Mouse (Mus musculus) liver, postnatal 0 days (tissue): ENCODE measurements around the gene Sbk2. TPM values are rescaled to one million over a fixed set of nuclear protein-coding genes. Genes with fewer than 3 reads are reported as not detected.

Source experiments
- ATAC-seq: fragments of 200-750 bp; cut with Nextera tagmentation; 2 replicates; pipeline ENCODE4 v1.8.0; 2017; ENCODE audit warnings: mild to moderate bottlenecking, moderate library complexity
- DNase-seq: peaks from one replicate; pipeline ENCODE4 v3.0.0-alpha.2; 2016
- H3K27ac ChIP-seq: fragments of 300-500 bp; sonication (generic); 2 replicates; pipeline ENCODE4 v1.5.1; 2014; ENCODE audit warnings: antibody characterized with exemption, moderate library complexity, mild to moderate bottlenecking, low read depth
- H3K27me3 ChIP-seq: fragments of 300-500 bp; sonication (generic); 2 replicates; pipeline ENCODE4 v1.6.1; 2014; ENCODE audit warnings: low read length, control low read depth, mixed read lengths; ENCODE audit not compliant: insufficient read depth
- H3K36me3 ChIP-seq: fragments of 300-500 bp; sonication (generic); replicated peaks from 2 replicates; pipeline ENCODE4 v1.6.1; 2014; ENCODE audit warnings: mild to moderate bottlenecking, control low read depth, low read length, moderate library complexity, mixed read lengths; ENCODE audit not compliant: insufficient read depth
- H3K4me1 ChIP-seq: fragments of 300-500 bp; sonication (generic); 2 replicates; pipeline ENCODE4 v1.6.1; 2014; ENCODE audit warnings: antibody characterized with exemption, mild to moderate bottlenecking, control low read depth; ENCODE audit not compliant: insufficient read depth
- H3K4me2 ChIP-seq: fragments of 300-500 bp; sonication (generic); 2 replicates; pipeline ENCODE4 v1.6.1; 2014; ENCODE audit warnings: low read depth, mild to moderate bottlenecking, low read length, moderate library complexity, mixed read lengths
- H3K4me3 ChIP-seq: fragments of 300-500 bp; sonication (generic); 2 replicates; pipeline ENCODE4 v1.5.1; 2014; ENCODE audit warnings: low read depth, low read length
- H3K9ac ChIP-seq: fragments of 300-500 bp; sonication (generic); replicated peaks from 2 replicates; pipeline ENCODE4 v1.6.1; 2014; ENCODE audit warnings: mild to moderate bottlenecking, moderate library complexity
- H3K9me3 ChIP-seq: fragments of 300-500 bp; sonication (generic); 2 replicates; pipeline ENCODE4 v1.6.1; 2016; ENCODE audit warnings: mild to moderate bottlenecking, control low read depth, low read length, mixed read lengths
- CTCF ChIP-seq: sonication (generic); IDR thresholded peaks from 2 replicates; pipeline ENCODE4 v1.5.1; 2016; ENCODE audit warnings: antibody characterized with exemption, low read depth
- EP300 ChIP-seq: IDR thresholded peaks from 2 replicates; pipeline ENCODE4 v1.6.1; 2016; ENCODE audit warnings: antibody characterized with exemption, low read depth, mild to moderate bottlenecking
- WGBS: fragments of 180-500 bp; shearing (Covaris S2); extraction: QIAGEN DNeasy Blood & Tissue Kit; methylation state at CpG from one replicate; pipeline ENCODE4 v1.1.7; 2014; ENCODE audit not compliant: insufficient replicate concordance; 5-methylcytosine and 5-hydroxymethylcytosine counted together
- polyA plus RNA-seq: library from polyadenylated mRNA; unstranded; fragments of >200 nt; fragmentation: Nextera tagmentation; extraction: Ambion mirVana; gene quantifications from 2 replicates; pipeline ENCODE4 v1.2.1, GENCODE M21; 2015

The Sbk2 gene
- polyA plus RNA-seq, 1 experiment from 2014 or later, result not detected

DNA sequence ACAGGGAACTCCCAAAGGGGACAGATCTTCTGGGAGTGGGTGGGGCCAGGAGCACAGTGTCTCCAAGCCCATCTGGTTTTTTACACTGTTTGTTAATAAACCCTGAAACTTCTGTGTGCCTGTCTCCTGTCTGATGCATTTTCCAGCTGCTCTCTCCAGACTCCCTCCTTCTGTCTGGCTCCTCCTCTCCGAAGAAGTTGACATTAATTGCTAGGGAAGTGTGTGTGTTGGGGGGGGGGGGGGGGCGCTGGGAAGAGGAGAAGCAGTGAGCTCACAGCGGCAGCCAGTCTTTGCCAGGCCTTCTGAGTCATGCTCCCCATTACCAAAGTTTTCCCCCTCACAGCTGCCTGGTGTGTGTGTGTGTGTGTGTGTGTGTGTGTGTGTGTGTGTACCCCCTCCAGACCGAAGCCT lies 39.3 kb downstream of the Sbk2 start:
- peaks cover 15% of the 10 kb centered on the region for H3K4me1 ChIP-seq
- H3K27me3 ChIP-seq, result peaks cover 23% of the 10 kb centered on the region
- ATAC-seq (no peak), DNase-seq (no peak)
- no peak overlapping the region for H3K27ac ChIP-seq
- peaks cover 6% of the 10 kb centered on the region; the same call in 1 of the 2 replicates for H3K36me3 ChIP-seq
- no peak overlapping the region for H3K4me3 ChIP-seq
- TF ChIP-seq CTCF (no peak), EP300 (no peak)
- H3K4me2 ChIP-seq, result no peak overlapping the region
- H3K9ac ChIP-seq, result no peak overlapping the region
- H3K9me3 ChIP-seq, result no peaks in the 10 kb centered on the region
- 14% methylated on average over 3 of the region's 4 CpGs for WGBS

DNA sequence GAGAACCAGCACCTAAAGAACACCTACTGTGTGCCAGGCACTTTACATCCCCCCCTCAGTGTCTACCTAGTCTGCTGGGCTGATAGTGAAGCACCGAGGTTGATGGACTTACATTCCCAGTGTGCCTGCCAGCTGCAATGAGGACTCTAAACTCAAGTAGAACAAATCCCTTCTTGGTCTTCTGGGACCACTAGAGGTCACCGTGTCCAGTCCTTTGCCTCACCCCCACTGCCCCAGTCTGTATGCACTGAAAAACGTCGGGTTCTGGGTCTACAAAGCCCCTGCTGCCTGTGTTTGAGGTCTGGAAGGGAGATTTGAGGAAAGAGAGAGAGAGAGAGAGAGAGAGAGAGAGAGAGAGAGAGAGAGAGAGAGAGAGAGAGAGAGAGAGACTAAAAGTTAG lies 39.7 kb downstream of the Sbk2 start:
- Histone ChIP-seq H3K27ac (no peak overlapping the region), H3K9me3 (no peaks in the 10 kb centered on the region), H3K36me3 (peaks cover 10% of the 10 kb centered on the region), H3K4me3 (no peak overlapping the region), H3K9ac (no peak overlapping the region), H3K4me1 (peaks cover 15% of the 10 kb centered on the region), H3K4me2 (no peak overlapping the region), H3K27me3 (peaks cover 23% of the 10 kb centered on the region)
- DNase-seq (no peak), ATAC-seq (no peak)
- TF ChIP-seq CTCF, result no peak
- no peak for TF ChIP-seq EP300
- 5% methylated on average over 4 of the region's 4 CpGs for WGBS

- no peak overlapping the region for H3K27ac ChIP-seq
- H3K4me3 ChIP-seq, result 0 out of 2 replicates have a peak overlapping the region, but pooled peaks have one; percentile 13
- TF ChIP-seq EP300, result no peak
- TF ChIP-seq CTCF, result peak; percentile 45
- peaks cover 15% of the 10 kb centered on the region for H3K4me1 ChIP-seq
- H3K27me3 ChIP-seq, result peaks cover 23% of the 10 kb centered on the region
- no peaks in the 10 kb centered on the region for H3K9me3 ChIP-seq
- ATAC-seq, result peak; percentile 33; the same call in 1 of the 2 replicates
- WGBS, result 7% methylated on average over 37 of the region's 37 CpGs
- DNase-seq, result no peak
- peak overlapping the region; percentile 34; the same call in 1 of the 2 replicates for H3K9ac ChIP-seq
- peaks cover 16% of the 10 kb centered on the region for H3K36me3 ChIP-seq
- peak overlapping the region; percentile 6; the same call in 1 of the 2 replicates for H3K4me2 ChIP-seq
These were observed 40.4 kb downstream of the Sbk2 start for GRCm38 (mm10) chr7:4923586-4924364.

DNA sequence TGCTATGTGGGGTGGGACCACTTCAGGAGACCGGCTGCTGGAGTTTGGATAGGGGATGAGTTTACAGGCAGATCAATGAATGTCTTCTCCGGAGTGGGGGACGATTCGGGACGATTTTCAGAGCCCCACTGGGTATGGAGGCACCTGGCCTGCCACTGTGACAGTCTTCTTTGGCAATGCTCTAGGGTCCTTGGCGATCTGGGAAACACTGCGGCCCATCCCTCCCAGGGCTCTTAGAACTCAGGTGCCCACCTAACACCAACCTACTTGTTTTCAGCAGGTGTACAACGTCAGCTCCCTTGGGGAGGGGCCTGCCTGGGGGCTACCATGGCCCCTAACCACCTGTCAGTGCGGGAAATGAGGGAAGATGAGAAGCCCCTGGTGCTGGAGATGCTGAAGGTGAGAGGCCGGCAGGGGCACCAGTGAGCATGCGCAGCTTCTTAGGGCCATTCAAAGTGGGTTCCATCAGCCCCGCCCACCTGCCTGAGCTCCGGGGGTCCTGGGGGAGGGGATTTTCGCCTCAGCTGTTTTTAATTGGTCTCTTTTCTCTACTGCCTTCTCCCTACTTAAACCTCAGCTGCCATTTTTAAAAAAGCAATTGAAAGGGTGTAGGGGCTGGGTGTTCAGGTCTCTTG lies 41.2 kb downstream of the Sbk2 start:
- Histone ChIP-seq H3K4me3 (no peak overlapping the region; the same call in 1 of the 2 replicates), H3K27ac (no peak overlapping the region), H3K4me2 (peak overlapping the region; percentile 55), H3K36me3 (peaks cover 20% of the 10 kb centered on the region), H3K9ac (no peak overlapping the region), H3K4me1 (peaks cover 15% of the 10 kb centered on the region), H3K27me3 (peaks cover 23% of the 10 kb centered on the region), H3K9me3 (no peaks in the 10 kb centered on the region)
- TF ChIP-seq EP300, result no peak
- peak; percentile 31; the same call in 1 of the 2 replicates for TF ChIP-seq CTCF
- DNase-seq (no peak), ATAC-seq (no peak)
- WGBS, result 3% methylated on average over 14 of the region's 14 CpGs

DNA sequence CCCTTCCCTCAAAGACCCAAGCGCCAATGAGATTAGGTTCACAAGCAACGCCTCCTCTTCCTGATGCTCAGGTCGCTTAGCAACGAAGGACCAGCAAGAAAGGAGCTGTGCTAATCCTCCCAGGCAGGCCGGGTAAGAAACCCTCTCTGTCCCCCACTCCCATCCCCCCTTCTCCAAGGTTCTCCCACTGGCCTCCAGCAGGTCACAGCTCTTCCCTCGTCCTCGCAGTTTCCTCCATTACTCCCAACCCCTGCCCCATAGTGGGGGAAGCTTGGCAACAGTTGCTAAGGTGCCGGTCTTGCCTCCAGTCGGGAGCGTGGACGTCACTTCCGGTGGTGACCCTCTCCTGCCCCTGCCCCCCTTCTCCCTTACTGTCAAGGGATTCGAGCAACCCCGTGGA lies 41.7 kb downstream of the Sbk2 start:
- H3K9ac ChIP-seq, result no peak overlapping the region
- no peaks in the 10 kb centered on the region for H3K9me3 ChIP-seq
- peak overlapping the region; percentile 55 for H3K4me2 ChIP-seq
- whole genome bisulfite sequencing, result under 1% methylated on average over 14 of the region's 14 CpGs
- no peak overlapping the region for H3K27ac ChIP-seq
- ATAC-seq (peak; percentile 17; the same call in 1 of the 2 replicates), DNase-seq (no peak)
- H3K4me1 ChIP-seq, result peaks cover 15% of the 10 kb centered on the region
- peaks cover 25% of the 10 kb centered on the region for H3K36me3 ChIP-seq
- H3K27me3 ChIP-seq, result peaks cover 23% of the 10 kb centered on the region
- H3K4me3 ChIP-seq, result no peak overlapping the region; the same call in 1 of the 2 replicates
- no peak for TF ChIP-seq CTCF
- TF ChIP-seq EP300, result no peak

- ATAC-seq (no peak), DNase-seq (no peak)
- Histone ChIP-seq H3K36me3 (peaks cover 26% of the 10 kb centered on the region), H3K9me3 (no peaks in the 10 kb centered on the region), H3K9ac (0 out of 2 replicates have a peak within 1 kb of the TSS, but pooled peaks have one; percentile 26), H3K27ac (no peak within 1 kb of the TSS; the same call in 1 of the 2 replicates), H3K27me3 (peaks cover 23% of the 10 kb centered on the region), H3K4me3 (no peak within 1 kb of the TSS; the same call in 1 of the 2 replicates), H3K4me1 (peaks cover 16% of the 10 kb centered on the region), H3K4me2 (peak within 1 kb of the TSS; percentile 55)
- 32% methylated on average over 8 of the region's 8 CpGs for WGBS
- TF ChIP-seq CTCF (no peak), EP300 (no peak)
These were observed 42.3 kb downstream of the Sbk2 start, which contains the start of gene Nat14 for GRCm38 (mm10) chr7:4921824-4922482. Gene Nat14 (plus strand): TSS chr7:4922028.
